In the genomic region with DNA sequence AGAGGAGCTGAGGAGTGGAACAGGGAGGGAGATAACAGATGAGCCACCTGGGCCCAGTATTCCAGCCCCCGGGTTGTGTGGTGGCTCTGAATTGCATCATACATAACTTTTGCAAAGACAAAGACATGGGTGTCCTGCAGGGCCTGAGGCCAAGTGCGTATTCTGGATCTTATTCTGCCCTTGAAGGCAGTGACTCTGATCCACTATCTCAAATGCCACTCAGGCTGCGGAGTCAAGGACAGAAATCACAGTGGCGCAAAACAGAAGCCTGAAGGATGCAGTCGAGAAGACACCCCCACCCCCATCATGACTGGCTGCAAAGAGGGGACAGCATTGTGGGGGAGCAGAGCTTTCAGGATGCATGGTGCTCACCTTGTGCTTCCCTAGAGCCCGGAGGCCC, we compare ENCODE assay signal across 19 mouse cellular contexts. TPM values are rescaled to one million over a fixed set of nuclear protein-coding genes. Genes with fewer than 3 reads are reported as not detected.
A peak's percentile ranks its signal among the peaks of the same experiment; 100 is the strongest.
DNase-seq lines count a peak whose midpoint lies in the region; TF ChIP-seq lines count a peak whose summit lies in the region.
"Had no signal": no experiment of that assay in that cellular context is flagged by ENCODE, and none has a peak within 500 bp of the region (broad histone marks: within the 10 kb centered on the region; RNA-seq: fewer than 3 reads in every experiment).

No protein-coding gene starts in this region.

- no peak overlapping the region for H3K4me3 ChIP-seq in thymus, adult 2 months (ENCODE audit: control insufficient read depth, insufficient read depth, low read length)
- H3K4me3 ChIP-seq: embryonic facial prominence, embryonic 13.5 days; embryonic facial prominence, embryonic 15.5 days; erythroblast, embryonic 14.5 days; forebrain, embryonic 10.5 days; forebrain, embryonic 12.5 days had no signal

- TF ChIP-seq POLR2A in thymus, adult 2 months (IDR thresholded peaks at IDR 0.05; ENCODE audit: control insufficient read depth, extremely low read depth, insufficient read depth, low read length, poor library complexity) = no peak

- no peaks in the 10 kb centered on the region for H3K4me1 ChIP-seq in thymus, adult 2 months (replicated peaks; ENCODE audit: control insufficient read depth, insufficient read depth, low read length)
- H3K4me1 ChIP-seq: embryonic facial prominence, embryonic 13.5 days; embryonic facial prominence, embryonic 15.5 days; forebrain, embryonic 10.5 days; forebrain, embryonic 12.5 days had no signal

- no peak overlapping the region for H3K27ac ChIP-seq in thymus, adult 2 months (ENCODE audit: control insufficient read depth, insufficient read depth, low read length)
- H3K27ac ChIP-seq: embryonic facial prominence, embryonic 13.5 days; embryonic facial prominence, embryonic 15.5 days; forebrain, embryonic 10.5 days; forebrain, embryonic 12.5 days had no signal

- DNase-seq in adrenal gland, adult 2 months = peak; percentile 71
- DNase-seq in adrenal gland, adult 8-10 months = peak; percentile 67
- peak; percentile 65 for DNase-seq in adrenal gland, postnatal 14 days
- DNase-seq in adrenal gland, postnatal 36 days = peak; percentile 66 to 71
- DNase-seq in thymus, adult 2 months = no peak
- DNase-seq in kidney, adult 18-20 months = no peak
- DNase-seq in heart, adult 8-10 months (ENCODE audit: low spot score) = no peak
- DNase-seq: cerebellum, adult 11 months; cerebellum, adult 18-20 months; cerebellum, adult 8-10 months; cerebellum, adult 9-11 months; cerebellum, postnatal 14 days; cerebellum, postnatal 36 days; embryo, embryonic 11 days had no signal

- 91% methylated on average over 6 of the region's 6 CpGs for WGBS in thymus, adult 2 months

- no peaks in the 10 kb centered on the region for H3K36me3 ChIP-seq in thymus, adult 2 months (ENCODE audit: control insufficient read depth, insufficient read depth, low read length)
- H3K36me3 ChIP-seq: embryonic facial prominence, embryonic 13.5 days; embryonic facial prominence, embryonic 15.5 days; forebrain, embryonic 10.5 days; forebrain, embryonic 12.5 days had no signal

- no peaks in the 10 kb centered on the region for H3K27me3 ChIP-seq in thymus, adult 2 months (ENCODE audit: control insufficient read depth, insufficient read depth, low read length)
- H3K27me3 ChIP-seq: embryonic facial prominence, embryonic 13.5 days; embryonic facial prominence, embryonic 15.5 days; forebrain, embryonic 12.5 days had no signal

- no peak for TF ChIP-seq CTCF in thymus, adult 2 months (IDR thresholded peaks at IDR 0.05; ENCODE audit: borderline replicate concordance, control insufficient read depth, extremely low read depth, insufficient read depth, low read length, poor library complexity)

RNA-seq across cellular contexts. Expression of gene Zscan20, which starts 59.1 kb away (rescaled TPM):
- 1 to 10 TPM; 3.9 to 5.1 TPM for total RNA-seq in adrenal gland, adult 2 months (2021)
- polyA plus RNA-seq in adrenal gland, adult 2 months (2012; rRNA removed) = 1.4 and 1.6 TPM in 2 replicates
- total RNA-seq in adrenal gland, adult 8-10 months (2022) = 10 to 100 TPM in 1 of 4 experiments, 1 to 10 TPM in 3; 5.5 to 13.4 (median 8.9) TPM
- total RNA-seq in adrenal gland, postnatal 14 days (2021) = 5.0 and 6.5 TPM in 2 replicates
- total RNA-seq in adrenal gland, postnatal 36 days (2021) = 1 to 10 TPM; 6.3 to 8.7 TPM
- 7.7 and 9.4 TPM in 2 replicates for polyA plus RNA-seq in thymus, adult 2 months (2012; rRNA removed)
- 1 to 10 TPM; 5.2 to 9.1 (median 7.8) TPM for total RNA-seq in heart, adult 8-10 months (2022)

Comparison
In these comparisons a context has a peak if more than half of its experiments do, and no peak if none do; other contexts are left out.
1. DNase-seq: peak in adrenal gland, adult 2 months (single experiment), adrenal gland, adult 8-10 months (single experiment), adrenal gland, postnatal 14 days (single experiment) and adrenal gland, postnatal 36 days (2 of 2); none in thymus, adult 2 months (single experiment), kidney, adult 18-20 months (single experiment) and heart, adult 8-10 months (single experiment).